Mouse (Mus musculus): ENCODE measurements around the gene Kif3b.

Gene Kif3b

GRCm38 (mm10) chr2:153287835-153288234 is 3.4 kb upstream of the Kif3b start:
- in situ Hi-C loops (cut with MboI; ENCODE audit: low pct_unique_long_range_greater_than_20kb in 1 of 2, low sequenced_read_pairs in 2 of 2, unreplicated experiment in 1 of 2), result no loop called here

- in situ Hi-C loops (cut with MboI; ENCODE audit: low pct_unique_long_range_greater_than_20kb in 1 of 2, low sequenced_read_pairs in 2 of 2, unreplicated experiment in 1 of 2), result no loop called here
Observed at GRCm38 (mm10) chr2:153292305-153292861, 1.2 kb downstream of the Kif3b start.

GRCm38 (mm10) chr2:153295196-153295595 is 4.0 kb downstream of the Kif3b start:
- in situ Hi-C loops (cut with MboI; ENCODE audit: low pct_unique_long_range_greater_than_20kb in 1 of 2, low sequenced_read_pairs in 2 of 2, unreplicated experiment in 1 of 2), result no loop called here

DNA sequence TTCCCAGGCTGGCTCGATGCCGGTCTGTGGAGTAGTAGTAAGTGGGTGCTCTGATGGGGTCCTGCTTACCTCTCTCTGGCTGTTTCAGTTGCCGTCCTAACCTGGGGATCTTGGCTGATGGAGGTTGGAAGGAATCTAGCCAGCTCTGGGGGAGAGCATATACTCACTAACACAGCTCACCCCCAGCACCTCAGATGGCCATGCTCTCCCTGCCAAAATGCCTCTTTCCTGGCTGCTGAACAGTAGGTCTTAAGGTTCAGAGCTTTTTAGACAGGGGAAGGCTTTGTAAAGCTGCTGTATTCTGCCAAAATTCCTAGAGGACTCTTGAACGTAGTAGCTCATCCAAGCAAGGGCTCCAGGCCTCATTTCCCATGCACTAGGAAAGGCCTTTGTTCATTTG is 6.6 kb downstream of the Kif3b start:
- in situ Hi-C loops (cut with MboI; ENCODE audit: low pct_unique_long_range_greater_than_20kb in 1 of 2, low sequenced_read_pairs in 2 of 2, unreplicated experiment in 1 of 2), result no loop called here

DNA sequence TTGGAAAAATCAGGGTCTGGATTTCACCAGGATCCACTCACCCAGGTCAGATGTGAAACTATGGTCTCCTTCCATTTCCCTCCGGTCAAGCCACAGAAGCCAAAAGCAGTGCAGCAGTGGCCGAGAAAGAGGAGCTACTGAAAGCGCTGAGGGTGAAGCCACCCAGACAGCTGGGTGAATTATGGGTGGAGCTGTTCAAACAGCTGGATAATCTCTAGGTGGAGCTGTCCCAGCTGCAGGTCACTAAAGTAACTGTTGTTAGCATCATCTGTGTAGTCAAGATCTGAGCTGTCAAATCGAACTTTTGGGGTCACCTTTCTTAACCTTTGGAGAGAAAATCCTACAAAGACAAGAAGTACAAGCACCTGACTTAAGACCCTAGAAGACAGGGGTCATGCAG is 7.2 kb downstream of the Kif3b start:
- in situ Hi-C loops (cut with MboI; ENCODE audit: low pct_unique_long_range_greater_than_20kb in 1 of 2, low sequenced_read_pairs in 2 of 2, unreplicated experiment in 1 of 2), result no loop called here

DNA sequence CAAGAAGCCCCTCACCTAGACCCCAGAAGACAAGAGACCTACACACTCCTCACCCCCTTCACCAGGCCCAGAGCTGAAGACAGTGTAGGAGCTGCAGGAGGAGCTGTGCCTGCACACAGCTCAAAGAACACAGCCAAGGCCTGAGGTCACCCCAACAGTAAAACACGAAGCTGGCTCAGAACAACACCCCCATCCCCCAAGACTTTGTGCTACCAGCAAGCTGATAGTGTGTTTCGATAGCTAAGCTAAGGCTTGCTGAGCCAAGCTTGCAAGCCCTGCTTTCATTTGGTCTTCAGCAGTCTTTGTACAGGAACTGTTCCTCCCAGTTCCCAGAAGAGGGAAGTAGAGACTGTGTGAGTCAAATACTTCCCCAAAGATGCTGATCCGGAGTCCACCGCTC is 7.7 kb downstream of the Kif3b start:
- in situ Hi-C loops (cut with MboI; ENCODE audit: low pct_unique_long_range_greater_than_20kb in 1 of 2, low sequenced_read_pairs in 2 of 2, unreplicated experiment in 1 of 2), result no loop called here

DNA sequence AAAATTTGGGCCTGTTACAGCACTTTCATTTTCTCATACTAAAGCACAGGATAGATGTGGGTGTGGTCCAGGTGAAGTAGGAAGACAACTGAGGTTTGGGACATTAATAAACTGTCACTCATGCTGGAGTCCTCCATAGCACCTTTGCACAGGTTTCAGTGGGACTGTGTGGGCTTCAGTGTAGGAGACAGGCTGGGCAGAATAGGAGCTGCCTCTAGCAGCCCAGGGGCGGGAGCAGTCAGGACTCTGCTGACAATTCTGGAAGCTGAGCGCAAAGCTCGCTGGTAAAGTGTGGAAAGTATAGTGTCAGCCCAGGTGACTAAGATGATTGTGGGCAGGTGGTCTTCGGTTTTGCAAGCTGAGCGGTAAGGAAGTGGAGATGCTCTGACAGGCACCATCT is 9.9 kb downstream of the Kif3b start:
- in situ Hi-C loops (cut with MboI; ENCODE audit: low pct_unique_long_range_greater_than_20kb in 1 of 2, low sequenced_read_pairs in 2 of 2, unreplicated experiment in 1 of 2), result no loop called here

DNA sequence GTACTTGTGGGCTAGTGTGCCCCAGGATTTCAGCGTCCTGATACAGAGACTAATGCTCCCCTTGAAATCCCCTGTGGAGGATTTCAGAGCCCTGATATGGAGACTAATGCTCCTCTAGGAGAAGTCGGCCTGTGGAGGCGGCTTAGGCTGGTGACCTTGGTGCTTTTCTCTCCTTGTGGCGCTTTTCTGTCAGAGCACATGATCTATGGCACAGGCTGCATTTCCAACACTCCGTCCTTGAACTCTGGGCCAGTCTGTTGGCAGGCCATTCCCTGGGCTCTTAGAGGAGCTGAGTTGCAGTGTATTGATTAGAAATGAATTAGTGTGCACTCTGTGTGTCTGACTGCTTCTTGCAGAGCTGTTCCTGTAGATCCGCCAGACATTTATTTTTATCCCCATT is 14.0 kb downstream of the Kif3b start:
- in situ Hi-C loops (cut with MboI; ENCODE audit: low pct_unique_long_range_greater_than_20kb in 1 of 2, low sequenced_read_pairs in 2 of 2, unreplicated experiment in 1 of 2), result no loop called here

DNA sequence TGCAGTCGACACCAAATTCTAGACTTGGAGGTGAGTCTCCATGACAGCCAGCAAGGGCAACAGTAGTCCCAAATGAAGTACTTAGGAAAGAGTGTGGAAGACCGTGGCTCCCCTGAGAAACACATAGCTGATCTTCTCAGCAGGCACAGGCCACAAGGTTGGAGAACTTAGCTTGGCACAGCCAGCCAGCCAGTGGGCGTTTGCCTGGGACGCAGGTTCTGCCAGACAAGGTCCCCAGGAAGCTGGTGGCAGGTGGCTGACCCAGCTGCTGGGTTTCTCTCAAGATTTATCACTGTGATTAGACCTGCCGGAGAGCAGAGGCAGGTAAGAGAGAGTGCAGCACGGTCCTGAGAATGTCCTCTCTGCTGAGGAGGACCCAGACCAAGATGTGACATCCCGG is 17.4 kb downstream of the Kif3b start:
- in situ Hi-C loops (cut with MboI; ENCODE audit: low pct_unique_long_range_greater_than_20kb in 1 of 2, low sequenced_read_pairs in 2 of 2, unreplicated experiment in 1 of 2), result no loop called here

DNA sequence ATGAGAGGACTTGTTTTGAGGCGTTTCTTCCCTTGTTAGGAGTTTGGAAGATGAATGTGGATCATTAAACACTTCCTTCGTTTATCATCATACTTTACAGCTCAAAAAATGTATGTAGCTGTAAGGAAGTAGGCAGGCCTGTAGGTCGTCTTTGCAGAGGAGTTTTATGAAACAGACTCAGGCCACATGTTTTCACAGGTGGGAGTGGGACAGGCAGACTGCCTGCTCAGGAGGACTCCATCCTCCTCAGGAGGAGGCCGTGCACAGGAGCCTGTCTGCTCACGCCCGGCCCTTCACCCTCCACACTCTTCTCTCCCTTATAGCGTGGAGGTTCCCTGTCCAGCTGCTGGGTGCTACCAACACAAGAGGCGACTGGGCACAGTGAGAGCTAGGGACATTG is 17.9 kb downstream of the Kif3b start:
- in situ Hi-C loops (cut with MboI; ENCODE audit: low pct_unique_long_range_greater_than_20kb in 1 of 2, low sequenced_read_pairs in 2 of 2, unreplicated experiment in 1 of 2), result no loop called here

GRCm38 (mm10) chr2:153310228-153310627 is 19.0 kb downstream of the Kif3b start:
- in situ Hi-C loops (cut with MboI; ENCODE audit: low pct_unique_long_range_greater_than_20kb in 1 of 2, low sequenced_read_pairs in 2 of 2, unreplicated experiment in 1 of 2), result no loop called here

GRCm38 (mm10) chr2:153312884-153313283 is 21.7 kb downstream of the Kif3b start:
- in situ Hi-C loops (cut with MboI; ENCODE audit: low pct_unique_long_range_greater_than_20kb in 1 of 2, low sequenced_read_pairs in 2 of 2, unreplicated experiment in 1 of 2), result no loop called here

DNA sequence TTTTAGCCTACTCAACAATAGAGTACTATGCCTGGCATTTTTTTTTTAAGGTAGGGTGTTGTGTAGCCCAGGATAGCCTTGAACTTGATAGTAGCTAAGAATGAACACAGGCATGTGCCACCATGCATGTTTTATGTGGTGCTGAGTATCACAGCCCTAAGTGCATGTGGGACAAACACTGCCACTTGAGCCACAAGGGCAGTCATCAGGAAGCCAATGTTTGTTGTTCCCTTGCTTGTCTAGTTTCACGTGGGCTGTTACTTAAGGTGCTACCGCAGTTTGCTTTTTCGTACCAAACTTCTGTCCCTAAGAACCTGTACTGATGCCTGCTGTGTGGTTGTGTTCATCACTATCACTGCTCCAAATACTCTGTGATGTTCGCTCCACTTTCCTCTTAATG is 27.2 kb downstream of the Kif3b start:
- in situ Hi-C loops (cut with MboI; ENCODE audit: low pct_unique_long_range_greater_than_20kb in 1 of 2, low sequenced_read_pairs in 2 of 2, unreplicated experiment in 1 of 2), result no loop called here

DNA sequence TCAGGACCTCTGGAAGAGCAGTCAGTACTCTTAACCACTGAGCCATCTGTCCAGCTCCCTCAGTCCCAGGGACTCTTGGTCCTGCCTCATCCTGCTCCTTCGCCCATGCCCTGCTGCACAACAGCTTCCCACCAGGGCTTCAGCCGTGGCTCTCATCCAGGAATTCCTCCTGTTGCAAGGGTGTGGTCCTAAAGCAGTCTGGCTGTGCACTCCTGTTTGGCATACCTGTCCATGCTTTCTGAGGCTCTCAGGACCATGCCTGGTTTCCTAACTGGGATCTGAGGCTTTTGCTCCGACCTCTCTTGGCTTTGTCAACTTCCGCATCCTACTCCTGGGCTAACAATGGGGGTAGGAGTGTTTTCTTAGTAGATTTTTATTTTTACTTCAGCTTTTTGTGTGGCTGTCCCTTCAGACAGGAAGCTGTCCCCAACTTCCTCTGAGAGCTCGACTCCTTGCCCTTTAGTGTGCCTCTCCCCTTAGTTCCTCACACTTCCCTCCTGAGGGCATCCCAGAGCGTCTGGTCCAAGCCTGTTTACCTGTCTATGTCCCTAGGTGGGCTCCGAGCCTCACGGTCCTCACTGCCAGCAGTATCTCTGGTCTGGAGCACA is 27.9 kb downstream of the Kif3b start:
- in situ Hi-C loops (cut with MboI; ENCODE audit: low pct_unique_long_range_greater_than_20kb in 1 of 2, low sequenced_read_pairs in 2 of 2, unreplicated experiment in 1 of 2), result no loop called here

DNA sequence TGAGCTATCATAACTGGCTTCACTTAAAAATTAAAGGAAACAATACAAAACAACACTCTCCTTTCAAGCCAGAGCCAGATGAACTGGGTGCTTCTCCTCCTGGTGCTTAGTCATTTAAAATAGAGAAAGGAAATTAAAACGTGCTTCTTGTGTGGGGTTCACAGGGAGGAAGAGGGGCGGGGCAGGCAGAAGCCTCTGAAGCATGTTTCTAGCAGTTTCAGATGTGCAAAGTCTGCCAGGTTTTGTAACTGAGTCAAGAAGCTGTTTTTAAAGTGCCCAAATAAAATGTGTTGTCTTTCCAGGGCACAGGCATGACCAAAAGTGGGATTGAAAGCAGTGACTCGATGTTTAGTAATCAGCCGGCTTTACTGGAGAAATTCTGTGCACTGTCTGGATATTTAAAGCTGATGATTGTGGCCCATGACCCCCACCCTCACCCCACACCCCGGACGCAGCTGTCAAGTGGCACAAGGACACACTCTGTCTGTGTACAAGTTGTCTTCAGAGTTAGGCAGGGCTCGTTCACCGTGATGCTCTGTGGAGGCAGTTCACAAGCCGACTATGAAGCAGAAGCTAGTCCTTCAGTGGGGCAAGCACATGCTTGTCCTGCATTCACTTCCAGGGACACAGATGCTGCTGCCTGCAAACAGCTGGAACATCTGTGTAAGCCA is 34.6 kb downstream of the Kif3b start:
- in situ Hi-C loops (cut with MboI; ENCODE audit: low pct_unique_long_range_greater_than_20kb in 1 of 2, low sequenced_read_pairs in 2 of 2, unreplicated experiment in 1 of 2), result no loop called here

DNA sequence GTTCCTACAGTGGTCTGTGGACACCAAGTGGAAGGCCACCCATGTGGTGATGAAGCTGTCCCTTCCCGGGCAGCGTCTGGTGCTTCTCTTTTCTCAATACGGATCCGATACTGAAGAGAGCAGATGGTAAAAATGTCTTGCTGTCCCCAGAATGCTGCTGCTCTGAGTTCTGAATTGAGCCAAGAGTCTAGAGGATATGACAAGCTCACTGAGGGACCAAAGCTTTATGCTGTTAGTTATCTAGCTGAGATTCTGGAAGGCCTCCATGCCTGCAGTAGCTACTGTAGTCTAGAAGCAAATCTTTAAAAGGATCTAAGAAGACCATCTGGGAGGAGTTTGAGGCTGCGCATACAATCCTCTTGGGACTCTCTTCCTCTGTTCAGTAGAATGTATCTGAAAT is 41.1 kb downstream of the Kif3b start:
- in situ Hi-C loops (cut with MboI; ENCODE audit: low pct_unique_long_range_greater_than_20kb in 1 of 2, low sequenced_read_pairs in 2 of 2, unreplicated experiment in 1 of 2), result no loop called here

DNA sequence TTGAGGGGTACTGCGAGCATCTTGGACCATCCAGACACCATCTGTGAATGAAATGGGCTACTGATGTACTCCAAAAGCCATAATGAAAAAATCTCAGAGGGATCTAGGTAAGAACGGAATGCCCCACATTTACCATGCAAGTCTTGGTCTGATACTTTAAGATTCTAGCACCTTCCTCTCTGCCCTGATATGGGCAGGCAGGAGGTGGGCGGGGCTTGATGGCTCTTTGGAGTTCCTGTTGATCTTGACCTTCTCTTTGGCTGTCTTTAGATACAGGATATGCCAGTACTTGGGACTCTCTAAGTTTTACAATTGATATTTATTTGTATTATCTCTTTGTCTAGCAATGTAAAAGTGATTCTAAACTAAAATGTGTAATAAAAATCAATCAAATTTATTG is 41.8 kb downstream of the Kif3b start:
- in situ Hi-C loops (cut with MboI; ENCODE audit: low pct_unique_long_range_greater_than_20kb in 1 of 2, low sequenced_read_pairs in 2 of 2, unreplicated experiment in 1 of 2), result no loop called here

- in situ Hi-C loops (cut with MboI; ENCODE audit: low pct_unique_long_range_greater_than_20kb in 1 of 2, low sequenced_read_pairs in 2 of 2, unreplicated experiment in 1 of 2), result no loop called here
Observed at GRCm38 (mm10) chr2:153333822-153334232, 42.6 kb downstream of the Kif3b start.

GRCm38 (mm10) chr2:153334281-153334680 is 43.1 kb downstream of the Kif3b start:
- in situ Hi-C loops (cut with MboI; ENCODE audit: low pct_unique_long_range_greater_than_20kb in 1 of 2, low sequenced_read_pairs in 2 of 2, unreplicated experiment in 1 of 2), result no loop called here

- in situ Hi-C loops (cut with MboI; ENCODE audit: low pct_unique_long_range_greater_than_20kb in 1 of 2, low sequenced_read_pairs in 2 of 2, unreplicated experiment in 1 of 2), result no loop called here
Observed at GRCm38 (mm10) chr2:153336117-153336516, 44.9 kb downstream of the Kif3b start.
